Mouse (Mus musculus) urinary bladder, postnatal 4 days (tissue): ENCODE measurements at regions not wholly inside any gene's neighbourhood (a gene's known extent, or its start where the extent isn't known, plus 50 kb on each side); places are given as distances from the start of the nearest gene placed in this dataset.
"Not testable (repeated sequence)": the region's sequence is repeated elsewhere in the genome, so short reads cannot be mapped to it uniquely, and the experiment has no call there.

Source experiments
- DNase-seq, 2 experiments: peaks; one replicate each; pipeline ENCODE4 v3.0.0; 2021 to 2022; ENCODE audit warnings: low spot score in 2 of 2

DNA sequence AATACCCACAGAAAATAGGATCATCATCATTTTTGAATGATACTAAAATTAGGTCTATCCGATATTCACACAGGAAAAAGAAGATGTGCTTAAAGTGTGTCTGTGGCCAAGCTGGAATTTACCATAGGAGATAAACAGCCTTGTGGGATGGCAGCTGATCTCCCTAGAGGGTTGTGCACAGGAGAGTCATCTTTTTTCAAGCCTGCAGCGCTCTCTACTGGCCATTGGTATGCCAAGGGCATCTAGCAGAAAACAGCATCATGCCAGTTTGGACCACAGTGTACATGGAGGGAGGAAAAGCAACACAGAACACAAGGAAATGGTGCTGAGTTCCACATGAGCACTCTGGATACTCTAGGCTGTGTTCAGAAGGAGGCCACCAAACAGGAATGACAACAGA is 74.1 kb upstream of the Diaph3 start:
- DNase-seq = peak; percentile 29 to 65

DNA sequence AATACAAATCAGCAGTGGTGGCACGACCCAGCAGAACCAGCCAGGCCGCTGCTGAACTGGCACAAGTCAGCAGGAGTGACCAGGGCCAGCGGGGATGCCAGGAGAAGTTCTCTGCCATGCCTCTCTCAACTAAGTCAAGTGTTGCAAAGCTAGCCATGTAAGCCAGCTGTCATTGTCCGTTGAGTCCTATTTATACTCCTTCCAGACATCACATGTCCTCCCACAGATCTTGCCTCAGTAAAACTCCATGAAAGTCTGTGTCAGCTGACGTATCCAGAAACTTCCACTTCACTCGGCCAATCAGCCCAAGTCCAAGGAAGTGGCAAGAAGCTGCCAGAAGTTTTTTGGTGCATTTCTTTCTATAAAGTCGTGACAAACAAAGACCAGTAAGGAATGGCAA is 76.0 kb upstream of the Diaph3 start:
- DNase-seq = no peak

DNA sequence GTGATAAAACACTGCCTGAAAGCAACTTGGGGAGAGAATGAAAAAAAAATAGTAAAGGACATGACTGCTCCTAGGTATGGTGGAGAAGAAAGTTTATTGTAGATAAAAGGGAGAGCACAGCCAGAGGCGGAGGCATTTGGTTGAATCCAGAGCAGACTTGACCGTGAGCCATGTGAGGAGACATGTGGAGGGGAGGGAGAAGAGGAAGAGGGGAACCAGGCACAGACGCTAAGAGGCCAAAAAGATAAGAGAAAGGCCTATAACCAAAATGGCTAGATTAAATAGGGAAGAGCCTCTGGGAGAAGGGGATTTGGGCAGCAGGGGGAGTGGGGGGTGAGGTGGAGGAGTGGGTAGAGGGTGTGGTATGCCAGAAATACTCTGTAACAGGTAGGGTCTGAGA is 78.9 kb upstream of the Diaph3 start:
- no peak for DNase-seq

- DNase-seq = no peak
These were observed 83.8 kb upstream of the Diaph3 start for GRCm38 (mm10) chr14:87224870-87225269.

DNA sequence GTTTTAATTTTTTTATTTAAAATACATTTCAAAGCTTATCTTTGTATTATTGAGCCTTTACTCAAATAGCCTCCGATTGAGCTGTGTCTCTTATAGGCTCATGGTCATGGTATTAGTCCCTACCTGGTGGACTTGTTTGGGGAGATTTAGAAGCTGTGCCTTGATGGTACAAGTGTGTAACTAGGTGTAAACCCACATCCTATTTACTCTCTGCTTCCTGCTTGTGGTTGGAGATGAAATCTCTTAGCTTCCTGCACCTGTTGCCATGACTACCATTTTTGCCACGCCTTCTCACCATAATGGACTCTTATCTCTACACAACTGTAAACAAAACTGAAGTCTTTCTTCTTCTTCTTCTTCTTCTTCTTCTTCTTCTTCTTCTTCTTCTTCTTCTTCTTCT is 108.2 kb upstream of the Diaph3 start:
- DNase-seq = no peak

- no peak for DNase-seq
These were observed 114.6 kb upstream of the Diaph3 start for GRCm38 (mm10) chr14:87255484-87256208.

GRCm38 (mm10) chr14:87261726-87262125 is 120.7 kb upstream of the Diaph3 start:
- DNase-seq = no peak

DNA sequence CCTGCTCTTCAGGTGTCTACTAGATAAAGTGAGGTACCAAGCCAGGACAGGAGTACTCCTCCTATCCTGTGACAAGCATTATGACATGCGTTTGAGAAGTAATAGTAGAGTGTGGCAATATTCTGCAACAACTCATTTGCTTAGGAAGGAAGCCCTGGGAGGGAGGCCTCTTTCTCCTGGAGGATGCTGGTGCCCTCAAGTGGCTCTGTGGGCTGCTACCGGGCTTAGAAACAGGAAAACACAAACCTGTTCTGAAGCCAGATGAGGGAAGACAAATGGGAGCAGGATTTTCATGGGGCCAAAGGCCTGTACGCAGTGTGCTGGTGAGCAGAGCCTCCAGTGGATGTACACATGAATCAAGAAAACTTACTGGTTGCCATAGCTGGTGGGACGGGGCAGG is 123.8 kb upstream of the Diaph3 start:
- DNase-seq = no peak

GRCm38 (mm10) chr14:87266309-87266708 is 125.3 kb upstream of the Diaph3 start:
- DNase-seq = no peak

GRCm38 (mm10) chr14:87289266-87289665 is 127.2 kb upstream of the Tdrd3 start:
- DNase-seq = not testable (repeated sequence)

DNA sequence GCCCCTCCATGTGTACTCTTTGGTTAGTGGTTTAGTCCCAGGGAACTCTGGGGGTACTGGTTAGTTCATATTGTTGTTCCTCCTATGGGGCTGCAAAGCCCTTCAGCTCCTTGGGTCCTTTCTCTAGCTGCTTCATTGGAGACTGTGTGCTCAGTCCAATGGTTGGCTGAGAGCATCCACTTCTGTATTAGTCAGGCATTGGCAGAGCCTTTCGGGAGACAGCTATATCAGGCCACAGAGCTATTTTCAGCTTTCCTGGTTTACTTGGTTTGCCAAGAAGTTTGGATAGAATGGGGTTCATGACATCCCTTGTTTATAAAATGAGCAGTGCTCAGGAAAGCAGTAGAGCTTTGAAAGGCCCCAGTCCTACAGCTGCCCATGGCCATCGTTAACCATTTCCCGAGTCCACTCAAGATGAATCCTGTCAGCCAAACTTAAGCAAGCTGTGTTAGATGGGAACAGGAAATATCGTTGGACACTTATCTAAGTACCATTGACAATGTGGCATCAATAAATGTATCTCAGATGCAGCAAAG is 126.7 kb upstream of the Tdrd3 start:
- DNase-seq = no peak

DNA sequence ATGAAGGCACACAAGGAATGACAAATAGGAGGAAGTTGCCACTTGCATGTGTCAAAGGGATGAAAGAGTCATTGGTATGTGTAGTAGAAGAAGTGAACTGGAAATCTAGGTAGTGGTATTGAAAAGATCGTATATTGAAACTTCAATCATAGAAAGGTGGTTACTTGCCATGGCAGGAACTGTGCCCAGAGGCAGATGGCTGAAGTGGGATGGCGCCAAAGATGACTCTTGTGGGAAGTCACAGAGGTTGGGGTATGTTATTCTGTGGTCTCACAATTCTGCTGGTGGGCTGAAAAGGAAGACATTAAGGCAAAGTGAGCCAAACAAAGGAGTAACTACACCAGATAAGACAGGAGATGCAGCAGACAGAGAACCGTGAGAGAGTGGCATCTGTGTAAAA is 121.2 kb upstream of the Tdrd3 start:
- no peak for DNase-seq

GRCm38 (mm10) chr14:87297160-87297559 is 119.3 kb upstream of the Tdrd3 start:
- no peak for DNase-seq

DNA sequence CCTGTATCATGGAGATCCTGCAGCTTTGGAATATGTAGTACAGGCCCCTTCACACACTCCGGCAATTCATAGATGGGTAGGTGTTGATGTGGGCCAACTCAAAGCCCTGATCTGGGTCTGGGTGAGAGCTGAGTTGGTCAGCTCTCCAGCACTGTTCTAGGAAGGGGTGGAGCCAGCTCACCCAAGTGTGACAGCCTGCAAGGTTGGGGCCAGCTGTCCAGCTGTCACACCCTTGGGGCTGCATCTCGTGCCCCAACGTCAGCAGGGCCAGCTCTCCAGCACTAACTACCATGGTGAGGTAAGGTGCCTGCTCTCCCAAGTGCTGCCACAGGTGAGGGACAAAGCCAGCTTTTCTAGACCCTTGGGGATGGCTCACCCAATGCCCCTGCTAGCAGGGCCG is 115.6 kb upstream of the Tdrd3 start:
- no peak for DNase-seq

GRCm38 (mm10) chr14:87301564-87301963 is 114.9 kb upstream of the Tdrd3 start:
- no peak for DNase-seq

GRCm38 (mm10) chr14:87305481-87305880 is 111.0 kb upstream of the Tdrd3 start:
- no peak for DNase-seq

GRCm38 (mm10) chr14:87306011-87306410 is 110.4 kb upstream of the Tdrd3 start:
- DNase-seq = no peak

DNA sequence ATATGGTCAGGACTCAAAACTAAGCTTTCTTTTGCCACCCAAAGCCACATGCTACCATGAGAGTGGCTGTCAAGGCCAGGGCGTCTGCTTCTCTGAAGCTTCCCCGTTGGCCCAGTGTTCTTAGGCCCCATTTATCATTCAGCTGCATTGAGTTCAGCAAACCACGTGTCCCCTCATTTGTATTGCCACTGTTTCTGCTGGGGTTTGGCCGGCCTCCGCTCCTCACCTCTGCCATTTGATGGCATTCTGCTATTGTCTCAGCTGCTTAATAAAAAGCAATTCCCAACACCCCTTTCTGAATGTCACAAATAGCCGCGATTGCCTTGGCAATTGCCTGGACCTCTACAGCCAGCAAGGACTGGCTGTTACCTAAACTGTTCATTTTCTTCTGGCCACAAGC is 108.4 kb upstream of the Tdrd3 start:
- DNase-seq = no peak

- DNase-seq = no peak
These were observed 104.1 kb upstream of the Tdrd3 start for GRCm38 (mm10) chr14:87312318-87312717.

DNA sequence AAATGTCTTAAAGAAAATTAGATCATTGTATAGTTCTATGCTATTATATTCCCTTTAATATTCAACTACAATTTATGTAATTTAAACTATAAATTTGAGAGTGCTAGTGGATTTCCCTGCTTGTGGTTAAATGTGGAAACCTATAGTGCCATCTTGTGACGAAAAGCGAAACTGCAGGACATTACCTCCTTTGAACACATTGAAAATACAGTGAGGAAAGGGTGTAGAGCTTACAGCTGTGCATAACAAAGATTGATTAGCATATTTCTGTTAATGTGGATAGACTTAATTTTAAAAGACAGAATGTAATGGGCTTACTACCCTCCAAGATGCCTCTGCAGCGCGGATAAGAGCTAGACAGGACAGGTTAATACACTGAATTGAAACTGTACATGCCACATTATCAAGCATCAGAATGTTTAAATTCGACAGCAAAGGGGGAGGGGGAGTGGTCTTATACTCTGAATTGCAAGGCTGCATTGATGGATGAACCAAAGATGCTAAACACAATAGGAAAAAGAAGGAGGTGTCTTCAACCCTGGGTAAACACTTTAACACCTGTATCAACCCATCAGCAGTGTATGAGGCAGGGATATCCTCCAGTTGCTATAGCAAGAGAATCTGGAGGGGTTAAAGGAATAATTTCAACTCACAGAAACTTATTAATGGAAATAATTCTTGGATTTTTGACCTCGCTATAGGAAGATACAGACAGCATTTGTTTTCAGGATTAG is 101.3 kb upstream of the Tdrd3 start:
- no peak for DNase-seq

GRCm38 (mm10) chr14:87327841-87328240 is 88.6 kb upstream of the Tdrd3 start:
- DNase-seq = no peak

DNA sequence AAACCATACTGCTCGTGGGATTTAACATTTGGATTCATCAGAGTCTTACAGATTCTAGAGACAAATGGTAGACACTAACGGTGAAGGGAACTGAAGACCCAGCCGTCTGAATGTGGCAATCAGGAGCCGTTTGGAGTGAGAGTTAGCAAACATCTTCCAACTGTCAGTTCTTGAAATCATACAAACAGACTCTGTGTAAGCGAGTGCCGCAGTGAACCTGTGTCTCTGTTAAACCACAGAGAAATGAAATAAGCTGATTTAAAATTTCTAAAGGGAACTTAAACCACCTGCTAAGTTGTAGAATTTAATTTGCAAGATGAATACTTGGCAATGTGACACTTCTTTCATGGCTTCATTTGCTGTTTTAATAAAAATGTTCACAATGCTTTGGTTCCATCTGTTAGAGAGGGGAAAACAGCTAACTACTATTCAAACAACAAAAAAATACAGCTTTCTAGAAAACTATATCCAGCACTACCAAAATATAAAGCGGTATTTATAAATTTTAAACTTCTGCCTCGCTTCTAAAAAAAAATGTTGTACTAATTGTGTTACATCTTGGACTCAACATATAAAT is 78.4 kb upstream of the Tdrd3 start:
- DNase-seq = no peak

- no peak for DNase-seq
These were observed 71.9 kb upstream of the Tdrd3 start for GRCm38 (mm10) chr14:87344540-87344939.
